Mouse (Mus musculus): ENCODE data around the gene Zfp493.
A peak's percentile ranks its signal among the peaks of the same experiment; 100 is the strongest.
"Not testable (repeated sequence)": the region's sequence is repeated elsewhere in the genome, so short reads cannot be mapped to it uniquely, and the experiment has no call there.

The Zfp493 gene

GRCm38 (mm10) chr13:67779265-67780221, at the start of gene Zfp493:
Gene Zfp493 (plus strand): TSS chr13:67779693.
- DNase-seq (ENCODE audit: low spot score): peak; percentile 86

GRCm38 (mm10) chr13:67734391-67734790, 45.1 kb upstream of the Zfp493 start:
- not testable (repeated sequence) for DNase-seq (ENCODE audit: low spot score)

- no peak for DNase-seq (ENCODE audit: low spot score)
These were observed 36.6 kb upstream of the Zfp493 start for GRCm38 (mm10) chr13:67742941-67743340.

GRCm38 (mm10) chr13:67743896-67744295, 35.6 kb upstream of the Zfp493 start:
- no peak for DNase-seq (ENCODE audit: low spot score)

- peak; percentile 68 for DNase-seq (ENCODE audit: low spot score)
These were observed 24.9 kb upstream of the Zfp493 start, which contains the start of gene Zfp85 for GRCm38 (mm10) chr13:67754333-67755306. Gene Zfp85 (minus strand): TSS chr13:67755228.

GRCm38 (mm10) chr13:67755761-67756160, 23.7 kb upstream of the Zfp493 start:
- no peak for DNase-seq (ENCODE audit: low spot score)

- no peak for DNase-seq (ENCODE audit: low spot score)
These were observed 19.5 kb upstream of the Zfp493 start for GRCm38 (mm10) chr13:67759966-67760365.

GRCm38 (mm10) chr13:67763031-67763768, 16.3 kb upstream of the Zfp493 start:
- DNase-seq (ENCODE audit: low spot score): no peak

- DNase-seq (ENCODE audit: low spot score): no peak
These were observed 12.5 kb downstream of the Zfp493 start for GRCm38 (mm10) chr13:67791921-67792455.

- no peak for DNase-seq (ENCODE audit: low spot score)
These were observed 19.1 kb downstream of the Zfp493 start for GRCm38 (mm10) chr13:67798618-67799017.

- DNase-seq (ENCODE audit: low spot score): not testable (repeated sequence)
These were observed 19.7 kb downstream of the Zfp493 start for GRCm38 (mm10) chr13:67799151-67799550.

GRCm38 (mm10) chr13:67811651-67812210, 32.2 kb downstream of the Zfp493 start:
- DNase-seq (ENCODE audit: low spot score): no peak

GRCm38 (mm10) chr13:67812961-67813709, 33.6 kb downstream of the Zfp493 start:
- DNase-seq (ENCODE audit: low spot score): no peak

GRCm38 (mm10) chr13:67813710-67814660, 34.5 kb downstream of the Zfp493 start, which contains the start of gene Zfp273:
Gene Zfp273 (plus strand): TSS chr13:67813740.
- DNase-seq (ENCODE audit: low spot score): peak; percentile 89

GRCm38 (mm10) chr13:67818636-67819035, 39.1 kb downstream of the Zfp493 start:
- no peak for DNase-seq (ENCODE audit: low spot score)

GRCm38 (mm10) chr13:67830911-67831336, 51.4 kb downstream of the Zfp493 start, which contains the start of gene Gm10037:
Gene Gm10037 (plus strand): TSS chr13:67831106.
- DNase-seq (ENCODE audit: low spot score): peak; percentile 64

GRCm38 (mm10) chr13:67833137-67833536, 53.6 kb downstream of the Zfp493 start:
- DNase-seq (ENCODE audit: low spot score): not testable (repeated sequence)
